Mouse (Mus musculus): ENCODE measurements around the gene Kcna7. TPM values are rescaled to one million over a fixed set of nuclear protein-coding genes. Genes with fewer than 3 reads are reported as not detected.

The Kcna7 gene
- polyA plus RNA-seq, 1 experiment from 2014 or later: not detected

DNA sequence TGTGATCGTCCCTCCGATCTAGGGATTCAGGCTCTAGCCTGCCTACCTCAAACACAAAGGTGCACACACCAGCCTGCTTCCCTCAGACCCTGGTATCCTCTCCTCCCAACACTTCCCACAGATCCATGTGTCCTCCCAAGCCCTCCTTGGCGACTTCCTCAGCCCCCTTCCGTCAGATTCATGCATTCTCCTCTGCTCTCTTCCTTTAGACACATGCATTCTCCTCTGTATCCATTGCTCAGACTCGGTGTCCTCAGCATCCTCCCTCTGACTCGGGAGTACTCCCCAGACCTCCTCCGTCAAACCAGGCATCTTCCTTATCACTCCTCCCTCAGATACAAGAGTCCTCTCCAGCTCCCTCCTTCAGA lies 28.4 kb downstream of the Kcna7 start:
- no peak for TF ChIP-seq EP300 (IDR thresholded peaks at IDR 0.05; ENCODE audit: low read depth)
- TF ChIP-seq CTCF (IDR thresholded peaks at IDR 0.05; ENCODE audit: low read depth): no peak
- Histone ChIP-seq H3K4me3 (ENCODE audit: low read depth, low read length) (peak overlapping the region; percentile 76), H3K4me1 (ENCODE audit: insufficient read depth) (peaks cover 45% of the 10 kb centered on the region), H3K9ac (replicated peaks) (peak overlapping the region; percentile 73), H3K4me2 (ENCODE audit: low read depth, low read length) (peak overlapping the region; percentile 92), H3K9me3 (ENCODE audit: low read length) (no peaks in the 10 kb centered on the region), H3K36me3 (replicated peaks; ENCODE audit: insufficient read depth, low read length) (peaks cover 24% of the 10 kb centered on the region), H3K27ac (ENCODE audit: low read depth) (peak overlapping the region; percentile 81), H3K27me3 (ENCODE audit: insufficient read depth, low read length) (no peaks in the 10 kb centered on the region)
- DNase-seq: no peak
- no peak for ATAC-seq
- 2% methylated on average over 7 of the region's 7 CpGs for WGBS (ENCODE audit: insufficient replicate concordance)

DNA sequence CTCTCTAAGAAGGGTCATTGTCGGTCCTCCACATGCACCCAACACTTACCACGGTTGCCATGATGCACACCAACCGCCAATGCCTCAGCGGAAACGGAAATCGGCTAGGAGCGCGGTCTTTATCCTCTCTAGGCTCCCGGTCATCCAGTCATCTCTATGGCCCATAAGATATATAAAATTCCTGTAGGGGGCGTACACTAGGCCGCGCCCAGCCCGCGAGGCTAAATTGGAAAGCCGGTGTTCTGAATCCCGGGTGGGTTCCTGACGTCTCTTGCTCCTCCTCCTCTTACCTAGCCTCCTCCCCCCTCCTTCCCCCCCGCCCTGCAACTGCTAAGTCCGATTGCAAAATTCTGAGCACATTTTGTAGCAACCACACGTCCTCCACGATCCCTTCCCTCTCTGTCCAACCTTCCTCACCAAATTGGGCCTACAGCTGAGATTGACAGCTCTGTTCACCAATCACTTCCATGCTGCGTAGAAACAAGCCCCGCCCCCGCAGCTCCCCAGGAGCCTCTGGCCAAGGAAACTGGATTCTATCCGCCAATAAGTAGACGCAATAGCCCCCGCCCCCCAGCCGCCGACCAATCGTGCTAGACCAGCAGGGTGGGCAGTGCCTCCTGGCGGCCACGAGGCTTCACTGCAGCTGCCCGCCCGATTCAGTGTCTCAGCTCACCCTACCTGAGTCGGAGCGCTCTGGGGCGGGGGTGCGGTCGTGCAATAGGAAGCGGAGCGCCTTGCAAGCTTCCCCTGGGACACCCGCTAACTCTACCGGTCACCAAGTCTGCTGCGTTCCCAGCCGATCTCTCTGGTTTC lies 29.0 kb downstream of the Kcna7 start, which contains the start of gene Gys1:
TSS of gene Gys1 (plus strand) at position 642 of the 813 bp plus-strand sequence.
- peak within 1 kb of the TSS; percentile 92 for H3K4me2 ChIP-seq (ENCODE audit: low read depth, low read length)
- WGBS (ENCODE audit: insufficient replicate concordance): under 1% methylated on average over 44 of the region's 45 CpGs
- TF ChIP-seq EP300 (IDR thresholded peaks at IDR 0.05; ENCODE audit: low read depth) (peak; percentile 76), CTCF (IDR thresholded peaks at IDR 0.05; ENCODE audit: low read depth) (peak; percentile 99)

DNA sequence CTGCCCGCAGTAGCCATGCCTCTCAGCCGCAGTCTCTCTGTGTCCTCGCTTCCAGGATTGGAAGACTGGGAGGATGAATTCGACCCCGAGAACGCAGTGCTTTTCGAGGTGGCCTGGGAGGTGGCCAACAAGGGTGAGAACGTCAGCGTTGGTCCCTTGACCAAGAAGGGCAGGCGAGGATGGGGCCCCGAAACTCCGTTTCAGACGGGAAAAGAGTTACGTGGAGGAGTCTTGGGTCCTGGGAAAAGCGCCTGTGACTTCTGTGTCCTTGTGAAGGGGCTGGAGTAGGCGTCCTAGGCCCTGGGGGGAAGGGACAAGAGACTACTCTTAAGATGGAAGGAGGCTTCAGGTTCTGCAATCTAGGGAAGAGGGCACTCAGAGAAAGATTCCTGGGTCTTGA lies 29.6 kb downstream of the Kcna7 start:
- Histone ChIP-seq H3K4me2 (ENCODE audit: low read depth, low read length) (peak overlapping the region; percentile 90), H3K27me3 (ENCODE audit: insufficient read depth, low read length) (no peaks in the 10 kb centered on the region), H3K27ac (ENCODE audit: low read depth) (peak overlapping the region; percentile 76), H3K4me3 (ENCODE audit: low read depth, low read length) (peak overlapping the region; percentile 60), H3K4me1 (ENCODE audit: insufficient read depth) (peaks cover 45% of the 10 kb centered on the region), H3K9ac (replicated peaks) (peak overlapping the region; percentile 75), H3K36me3 (replicated peaks; ENCODE audit: insufficient read depth, low read length) (peaks cover 15% of the 10 kb centered on the region; the same call in 1 of the 2 replicates), H3K9me3 (ENCODE audit: low read length) (no peaks in the 10 kb centered on the region)
- ATAC-seq (peak; percentile 0; the same call in 1 of the 2 replicates), DNase-seq (no peak)
- TF ChIP-seq EP300 (IDR thresholded peaks at IDR 0.05; ENCODE audit: low read depth) (no peak), CTCF (IDR thresholded peaks at IDR 0.05; ENCODE audit: low read depth) (no peak)
- 3% methylated on average over 16 of the region's 16 CpGs for WGBS (ENCODE audit: insufficient replicate concordance)

More for the DNA sequence above, 29.0 kb downstream of the Kcna7 start, which contains the start of gene Gys1:
- ATAC-seq: peak; percentile 96
- Histone ChIP-seq H3K4me1 (ENCODE audit: insufficient read depth) (peaks cover 45% of the 10 kb centered on the region), H3K4me3 (ENCODE audit: low read depth, low read length) (peak within 1 kb of the TSS; percentile 76), H3K36me3 (replicated peaks; ENCODE audit: insufficient read depth, low read length) (peaks cover 18% of the 10 kb centered on the region), H3K27ac (ENCODE audit: low read depth) (peak within 1 kb of the TSS; percentile 81), H3K27me3 (ENCODE audit: insufficient read depth, low read length) (no peaks in the 10 kb centered on the region), H3K9ac (replicated peaks) (peak within 1 kb of the TSS; percentile 75), H3K9me3 (ENCODE audit: low read length) (no peaks in the 10 kb centered on the region)
- DNase-seq: peak; percentile 100

DNA sequence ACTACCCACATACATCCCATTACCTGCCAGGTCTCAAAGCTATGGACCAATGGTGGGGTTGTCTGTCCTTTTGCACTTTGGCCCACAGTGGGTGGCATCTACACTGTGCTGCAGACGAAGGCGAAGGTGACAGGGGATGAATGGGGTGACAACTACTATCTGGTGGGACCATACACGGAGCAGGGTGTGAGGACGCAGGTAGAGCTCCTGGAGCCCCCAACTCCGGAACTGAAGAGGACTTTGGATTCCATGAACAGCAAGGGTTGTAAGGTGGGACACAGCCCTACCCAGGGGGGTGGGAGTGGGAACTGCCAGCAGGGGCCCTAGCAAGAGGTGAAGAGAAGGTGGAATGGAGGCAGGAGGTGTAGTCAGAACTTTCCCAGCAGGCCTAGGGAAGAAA lies 31.0 kb downstream of the Kcna7 start:
- no peaks in the 10 kb centered on the region for H3K27me3 ChIP-seq (ENCODE audit: insufficient read depth, low read length)
- H3K27ac ChIP-seq (ENCODE audit: low read depth): no peak overlapping the region
- whole genome bisulfite sequencing (ENCODE audit: insufficient replicate concordance): 79% methylated on average over 5 of the region's 5 CpGs
- no peak for DNase-seq
- no peaks in the 10 kb centered on the region for H3K9me3 ChIP-seq (ENCODE audit: low read length)
- H3K9ac ChIP-seq (replicated peaks): no peak overlapping the region
- peaks cover 20% of the 10 kb centered on the region for H3K36me3 ChIP-seq (replicated peaks; ENCODE audit: insufficient read depth, low read length)
- peaks cover 45% of the 10 kb centered on the region for H3K4me1 ChIP-seq (ENCODE audit: insufficient read depth)
- H3K4me2 ChIP-seq (ENCODE audit: low read depth, low read length): no peak overlapping the region
- TF ChIP-seq EP300 (IDR thresholded peaks at IDR 0.05; ENCODE audit: low read depth) (no peak), CTCF (IDR thresholded peaks at IDR 0.05; ENCODE audit: low read depth) (no peak)
- ATAC-seq: no peak
- H3K4me3 ChIP-seq (ENCODE audit: low read depth, low read length): no peak overlapping the region

DNA sequence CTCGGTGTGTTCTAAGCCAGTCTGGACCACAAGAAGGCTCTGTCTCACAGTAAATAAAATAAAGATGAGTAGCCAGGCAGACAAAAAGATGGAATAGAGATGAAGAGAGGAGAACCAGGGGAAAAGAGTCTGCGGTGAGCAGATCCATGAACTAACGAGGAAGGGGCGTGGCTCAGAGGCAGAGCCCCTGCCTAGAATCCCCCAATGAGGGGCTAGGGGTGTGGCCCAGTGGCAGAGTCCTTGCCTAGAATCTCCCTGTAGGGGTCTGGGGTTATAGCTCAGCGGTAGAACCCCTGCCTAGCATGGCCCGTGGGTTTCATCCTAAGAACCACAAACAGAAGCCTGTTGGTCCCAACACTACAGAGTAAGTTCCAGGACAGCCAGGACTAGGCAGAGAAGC lies 31.6 kb downstream of the Kcna7 start:
- H3K9ac ChIP-seq (replicated peaks): no peak overlapping the region
- no peak overlapping the region for H3K4me3 ChIP-seq (ENCODE audit: low read depth, low read length)
- DNase-seq (no peak), ATAC-seq (no peak)
- H3K9me3 ChIP-seq (ENCODE audit: low read length): no peaks in the 10 kb centered on the region
- peaks cover 45% of the 10 kb centered on the region for H3K4me1 ChIP-seq (ENCODE audit: insufficient read depth)
- 76% methylated on average over 6 of the region's 6 CpGs for WGBS (ENCODE audit: insufficient replicate concordance)
- H3K4me2 ChIP-seq (ENCODE audit: low read depth, low read length): no peak overlapping the region
- peaks cover 20% of the 10 kb centered on the region for H3K36me3 ChIP-seq (replicated peaks; ENCODE audit: insufficient read depth, low read length)
- no peaks in the 10 kb centered on the region for H3K27me3 ChIP-seq (ENCODE audit: insufficient read depth, low read length)
- TF ChIP-seq CTCF (IDR thresholded peaks at IDR 0.05; ENCODE audit: low read depth) (no peak), EP300 (IDR thresholded peaks at IDR 0.05; ENCODE audit: low read depth) (no peak)
- H3K27ac ChIP-seq (ENCODE audit: low read depth): no peak overlapping the region

DNA sequence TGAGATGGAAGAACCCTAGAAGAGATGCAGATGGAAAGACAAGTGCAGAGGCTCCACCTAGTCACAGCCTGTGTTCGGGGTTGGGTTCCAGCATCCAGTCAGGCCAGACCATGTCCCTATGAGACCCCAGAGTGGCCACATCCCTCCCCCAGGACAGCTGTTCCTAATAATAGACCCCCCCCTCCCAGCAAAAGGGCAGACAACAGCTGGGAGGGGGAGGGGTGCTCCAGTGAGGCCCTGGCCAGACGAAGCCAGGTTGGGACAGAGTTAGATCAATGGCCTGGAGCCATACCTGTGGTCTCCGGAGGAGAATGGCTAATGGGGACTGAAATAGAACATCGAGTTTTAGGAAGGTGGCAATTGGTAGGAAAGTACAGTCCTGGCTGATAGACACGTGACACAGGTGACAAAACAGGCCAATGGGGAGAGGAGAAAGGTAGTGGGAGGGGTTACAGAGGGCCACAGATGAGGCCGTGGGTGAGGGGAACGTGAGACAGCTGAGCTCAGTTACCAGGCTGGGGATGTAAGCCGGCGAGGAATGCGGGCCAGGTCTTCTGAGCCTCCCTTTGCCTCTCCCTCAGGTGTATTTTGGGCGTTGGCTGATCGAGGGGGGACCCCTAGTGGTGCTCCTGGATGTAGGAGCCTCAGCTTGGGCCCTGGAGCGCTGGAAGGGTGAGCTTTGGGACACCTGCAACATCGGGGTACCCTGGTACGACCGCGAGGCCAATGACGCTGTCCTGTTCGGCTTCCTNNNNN lies 32.2 kb downstream of the Kcna7 start, which contains the start of gene Ruvbl2:
TSS of gene Ruvbl2 (minus strand) at position 576 of the 756 bp plus-strand sequence.
- WGBS (ENCODE audit: insufficient replicate concordance): 55% methylated on average over 19 of the region's 19 CpGs
- peak; percentile 47 for TF ChIP-seq CTCF (IDR thresholded peaks at IDR 0.05; ENCODE audit: low read depth)
- TF ChIP-seq EP300 (IDR thresholded peaks at IDR 0.05; ENCODE audit: low read depth): no peak
- no peak within 1 kb of the TSS for H3K27ac ChIP-seq (ENCODE audit: low read depth)
- H3K4me2 ChIP-seq (ENCODE audit: low read depth, low read length): no peak within 1 kb of the TSS
- H3K27me3 ChIP-seq (ENCODE audit: insufficient read depth, low read length): no peaks in the 10 kb centered on the region
- no peak within 1 kb of the TSS for H3K4me3 ChIP-seq (ENCODE audit: low read depth, low read length)
- ATAC-seq (no peak; the same call in 1 of the 2 replicates), DNase-seq (no peak)
- H3K4me1 ChIP-seq (ENCODE audit: insufficient read depth): peaks cover 42% of the 10 kb centered on the region
- H3K36me3 ChIP-seq (replicated peaks; ENCODE audit: insufficient read depth, low read length): peaks cover 24% of the 10 kb centered on the region
- H3K9ac ChIP-seq (replicated peaks): no peak within 1 kb of the TSS
- H3K9me3 ChIP-seq (ENCODE audit: low read length): no peaks in the 10 kb centered on the region
